Mouse (Mus musculus) layer of hippocampus, postnatal 14 days (tissue): ENCODE data around the gene Npy5r. TPM values are rescaled to one million over a fixed set of nuclear protein-coding genes. Genes with fewer than 3 reads are reported as not detected.

Experiments
- DNase-seq, 2 experiments: peaks; one replicate each; pipeline ENCODE4 v3.0.0; 2021 to 2022; ENCODE audit warnings: low spot score in 2 of 2, mixed read lengths in 1 of 2
- long read RNA-seq, 2 experiments: library from polyadenylated mRNA; stranded (forward); transcript quantifications; one replicate each; pipeline ENCODE4 v2.0.0; 2021
- total RNA-seq, 2 experiments: library from RNA; stranded (reverse); gene quantifications; 2 replicates each; pipeline ENCODE4 v1.2.3; 2021

Gene Npy5r
- 1 to 10 TPM; 6.3 to 6.8 TPM for total RNA-seq
- long read RNA-seq, experiment 1, partial matches to known transcripts: 2 of 8 reads
- long read RNA-seq, experiment 1, other reads (novel, unspliced or antisense): 2 of 8 reads
- long read RNA-seq, experiment 2, partial matches to known transcripts: 0 of 5 reads
- long read RNA-seq, experiment 2, other reads (novel, unspliced or antisense): 2 of 5 reads

- DNase-seq: peak in 1 of 2 experiments; percentile 52
Observed at GRCm38 (mm10) chr8:66687511-66688329, at the start of gene Npy5r. Npy5r (minus strand) TSS chr8:66688128.

DNA sequence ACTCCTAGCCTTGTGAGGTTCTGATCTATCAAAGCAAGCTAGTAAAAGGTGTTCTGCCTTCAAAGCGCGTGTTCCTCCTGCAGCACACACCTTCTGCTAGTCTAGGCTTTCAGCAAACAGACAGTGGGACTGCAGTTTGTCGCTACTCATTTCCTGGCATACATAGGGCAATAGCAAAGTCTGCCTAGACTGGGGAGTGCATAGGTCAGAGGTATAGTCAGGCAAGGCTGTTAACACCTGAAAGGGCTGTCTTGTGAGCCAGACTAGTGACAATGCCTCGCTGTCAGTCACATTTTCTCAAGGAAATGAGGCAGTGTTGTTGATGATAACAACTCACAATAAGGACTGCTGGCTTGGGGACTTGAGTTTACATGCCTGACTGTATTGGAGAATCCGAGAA lies 44.0 kb upstream of the Npy5r start:
- DNase-seq: no peak

- no peak for DNase-seq
Observed at GRCm38 (mm10) chr8:66729446-66729845, 41.5 kb upstream of the Npy5r start.

DNA sequence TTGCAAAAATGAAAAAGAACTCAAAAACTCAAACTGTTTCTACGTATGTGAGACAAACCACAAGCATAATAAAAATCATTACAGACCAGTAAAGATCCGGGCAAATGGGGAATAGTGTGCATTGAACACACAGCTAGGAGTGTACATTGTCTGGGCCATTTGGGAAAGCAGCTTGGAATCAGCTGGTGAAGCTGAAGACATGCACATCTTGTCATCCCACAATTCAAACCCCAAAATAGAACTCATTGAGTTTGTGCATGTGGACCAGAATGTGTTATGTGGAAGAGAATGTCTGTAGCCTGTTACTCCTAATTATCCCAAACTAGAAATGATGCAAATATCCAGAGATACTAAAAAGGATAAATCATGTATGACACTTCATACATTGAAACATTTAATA lies 34.9 kb upstream of the Npy5r start:
- peak in 1 of 2 experiments; percentile 79 for DNase-seq

- no peak for DNase-seq
Observed at GRCm38 (mm10) chr8:66714324-66714975, 26.5 kb upstream of the Npy5r start.

- DNase-seq: no peak
Observed at GRCm38 (mm10) chr8:66698782-66699181, 10.9 kb upstream of the Npy5r start.

DNA sequence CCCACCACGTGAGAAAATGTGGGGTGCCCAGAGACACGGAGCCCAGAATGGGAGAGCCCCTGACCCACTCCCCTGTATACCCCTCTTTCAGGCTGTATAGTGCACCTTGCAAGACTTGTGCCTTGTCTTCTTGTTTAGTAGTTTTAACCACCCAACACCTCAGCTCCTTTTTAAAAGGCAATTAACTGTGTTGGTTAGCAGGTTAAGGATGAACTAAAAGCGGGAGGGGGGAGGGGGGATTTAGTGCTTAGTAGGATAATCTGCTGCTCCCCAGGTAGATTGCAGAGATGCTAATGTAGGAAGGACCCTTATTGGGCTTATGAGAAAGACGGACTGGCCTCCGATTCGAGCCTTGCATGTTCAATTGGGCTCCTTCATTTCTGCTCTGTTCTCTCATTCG lies 10.1 kb upstream of the Npy5r start:
- no peak for DNase-seq

GRCm38 (mm10) chr8:66696970-66697843 lies 9.3 kb upstream of the Npy5r start, which contains the start of gene Npy1r:
Npy1r (plus strand) TSS chr8:66697192.
- DNase-seq: peak; percentile 57 to 73

DNA sequence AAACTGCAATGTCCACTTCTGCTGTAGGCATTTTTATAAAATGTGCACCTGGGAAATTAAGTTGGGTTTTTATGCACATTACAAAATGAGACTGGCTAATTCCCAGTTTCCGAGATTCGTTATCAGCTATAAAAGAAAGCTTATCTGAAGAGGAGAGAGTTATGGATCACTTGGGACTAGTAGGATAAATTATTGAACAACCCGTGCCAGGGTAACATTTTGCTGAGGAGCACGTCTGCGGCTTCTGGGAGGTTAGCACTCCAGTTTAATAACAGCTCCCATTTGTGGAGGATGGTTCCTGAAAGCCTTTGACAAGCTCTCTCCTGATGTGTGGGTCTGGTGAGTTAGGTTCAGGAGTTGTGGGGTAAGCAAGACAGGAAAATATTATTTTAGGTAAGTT lies 2.5 kb upstream of the Npy5r start:
- DNase-seq: no peak

DNA sequence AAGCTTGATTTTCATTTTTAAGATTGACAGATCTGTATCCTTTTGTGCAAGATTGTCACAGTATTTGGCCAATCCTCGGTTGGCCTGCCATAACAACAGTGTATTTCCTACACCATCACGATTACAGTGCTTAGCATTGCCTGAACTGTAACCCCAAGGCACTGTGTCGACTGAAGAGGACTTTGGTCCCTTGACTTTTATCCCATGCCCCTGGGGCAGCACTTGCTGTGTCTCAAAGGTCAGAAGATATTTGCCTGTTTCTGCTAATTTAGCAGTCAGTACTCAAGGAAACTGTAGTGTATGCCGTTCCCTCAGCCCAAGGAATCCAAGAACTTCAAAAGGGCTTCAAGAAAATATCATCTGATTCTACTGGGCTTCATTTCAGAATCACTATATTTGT lies 871 bp upstream of the Npy5r start:
- no peak for DNase-seq

- DNase-seq: peak in 1 of 2 experiments; percentile 12
Observed at GRCm38 (mm10) chr8:66688395-66688794, 467 bp upstream of the Npy5r start.

DNA sequence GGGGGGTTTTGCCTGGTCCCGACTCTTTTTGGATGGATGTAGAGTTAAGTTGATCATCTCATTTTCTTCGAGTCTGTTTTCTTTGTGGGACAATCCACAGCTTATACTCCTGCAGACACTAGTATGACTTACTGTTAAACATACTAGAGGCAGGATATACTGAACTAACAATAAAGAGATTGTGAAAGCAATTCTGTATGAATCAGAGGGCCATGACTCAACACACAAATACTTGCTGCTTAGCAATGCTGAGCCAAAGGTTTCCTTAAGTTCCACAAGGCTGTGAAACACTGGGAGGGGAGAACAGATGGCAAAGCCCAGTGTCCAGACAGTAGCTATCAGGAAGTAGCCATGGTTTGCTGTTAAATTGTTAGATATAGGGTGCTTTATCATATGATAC lies 6.7 kb downstream of the Npy5r start:
- no peak for DNase-seq

DNA sequence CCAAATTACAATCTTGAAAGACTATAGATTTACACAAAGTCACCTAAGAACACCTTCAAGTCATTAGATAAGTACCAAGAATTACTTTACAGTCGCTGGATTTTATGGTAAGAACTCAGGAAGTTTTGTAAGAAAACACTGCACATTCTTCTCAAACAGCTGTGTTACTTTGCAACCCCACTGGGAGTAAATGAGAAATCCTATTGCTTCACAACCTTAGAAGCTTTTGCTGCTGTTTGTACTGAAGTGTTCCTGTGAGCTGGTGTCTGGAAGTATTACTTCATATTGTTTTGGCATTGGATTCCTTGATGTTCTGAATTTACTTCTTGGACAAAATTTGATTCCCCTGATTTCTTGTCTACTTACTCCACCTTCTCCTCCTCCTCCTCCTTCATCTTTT lies 57.2 kb downstream of the Npy5r start:
- no peak for DNase-seq

Other genes starting within 250 kb of the Npy5r start
- gene Tma16, start 201.6 kb downstream of the Npy5r start, total RNA-seq: 10 to 100 TPM in 1 of 2 experiments, 1 to 10 TPM in 1; 8.0 to 10.6 TPM
- gene Tktl2, start 176.4 kb downstream of the Npy5r start, total RNA-seq: under 1 TPM; 0.25 to 0.38 TPM
- gene Npy1r, start 9.1 kb upstream of the Npy5r start, total RNA-seq: 10 to 100 TPM; 23.1 to 23.9 TPM
- gene Naf1, start 172.1 kb upstream of the Npy5r start, total RNA-seq: 10 to 100 TPM; 12.1 to 14.6 TPM